Mouse (Mus musculus) mouse embryonic stem cell (cell line): ENCODE data around the gene Dnase1l3.

Source experiments
- in situ Hi-C, 2 experiments: fragments of 300-500 bp; cut with MboI; formaldehyde crosslinking; loops; 1 replicate in 1 of 2; 3 replicates in 1 of 2; pipeline ENCODE4 v1.14.3; 2019 to 2020; ENCODE audit warnings: low sequenced_read_pairs in 2 of 2, low pct_unique_long_range_greater_than_20kb in 1 of 2, mixed read lengths in 1 of 2; ENCODE audit not compliant: unreplicated experiment in 1 of 2

Dnase1l3 gene

DNA sequence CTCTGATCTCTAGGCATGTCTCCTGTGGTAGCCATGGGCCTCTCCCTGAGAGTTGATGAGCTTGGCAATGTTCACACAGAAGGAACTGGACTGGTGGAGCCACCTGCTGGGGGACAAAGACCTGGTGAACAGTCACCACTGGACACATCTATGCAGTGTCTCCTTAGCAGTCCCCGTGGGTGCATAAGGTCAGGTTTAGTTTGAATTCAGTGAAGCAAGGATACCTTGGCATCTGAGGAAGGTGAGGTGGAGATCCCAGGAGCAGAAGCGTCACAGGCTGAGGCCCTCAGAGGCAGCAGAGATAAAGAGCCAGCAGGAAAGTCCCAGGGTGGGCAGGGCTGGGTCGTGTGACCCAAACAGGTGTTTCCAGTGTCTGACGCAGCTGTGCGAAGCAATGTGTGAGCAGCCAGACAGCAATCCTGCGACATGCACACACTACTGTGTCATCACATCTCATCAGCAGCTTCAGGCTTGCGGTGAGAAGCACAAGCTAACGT is at the start of gene Dnase1l3:
TSS of gene Dnase1l3 (minus strand) at position 303 of the 497 bp plus-strand sequence.
- in situ Hi-C loops = loop anchor here (10.0 to 25.0 kb wide), 4 partner anchors 143 to 343 kb away; partner anchors contain the start of gene Flnb (in 1 of the 2)

DNA sequence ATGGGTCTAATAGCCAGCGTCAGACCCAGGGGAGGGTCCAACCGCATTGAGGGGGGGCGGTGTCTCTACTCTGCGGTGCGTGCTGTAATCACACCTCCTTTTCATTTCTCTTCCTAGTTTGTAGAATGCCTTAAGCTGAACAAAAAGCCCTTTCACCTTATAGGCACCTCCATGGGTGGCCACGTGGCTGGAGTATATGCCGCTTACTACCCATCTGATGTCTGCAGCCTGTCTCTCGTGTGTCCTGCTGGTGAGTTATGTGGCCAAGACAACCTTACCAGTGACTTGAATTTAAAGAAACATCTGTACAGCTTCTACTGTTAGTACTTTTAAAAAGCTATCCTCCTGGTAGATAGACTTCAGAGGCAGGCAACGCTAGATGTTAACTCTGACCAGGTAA is 48.2 kb upstream of the Dnase1l3 start:
- in situ Hi-C loops = loop anchor here in 1 of 2 experiments (5.0 kb wide), 1 partner anchor 80 kb away; no protein-coding TSS in a partner anchor

DNA sequence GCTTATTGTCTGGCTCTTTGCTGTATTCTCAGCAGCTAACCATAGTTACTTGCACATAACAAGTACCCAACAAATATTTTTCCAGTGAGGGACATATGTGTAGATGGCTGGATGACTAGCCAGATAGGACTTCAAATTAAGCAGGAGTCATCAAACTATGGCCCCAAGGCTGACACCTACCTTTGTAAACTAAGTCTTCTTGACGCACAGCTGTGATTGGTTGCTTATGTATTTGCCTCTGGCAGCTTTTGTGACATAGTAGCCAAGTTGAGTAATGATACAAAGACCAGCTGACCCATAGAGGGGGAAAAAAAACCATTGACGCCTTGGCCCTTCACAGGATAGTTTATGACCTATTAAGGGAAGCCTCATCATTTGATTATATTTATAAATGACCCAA is 47.7 kb upstream of the Dnase1l3 start:
- in situ Hi-C loops = loop anchor here in 1 of 2 experiments (5.0 kb wide), 1 partner anchor 80 kb away; no protein-coding TSS in a partner anchor

DNA sequence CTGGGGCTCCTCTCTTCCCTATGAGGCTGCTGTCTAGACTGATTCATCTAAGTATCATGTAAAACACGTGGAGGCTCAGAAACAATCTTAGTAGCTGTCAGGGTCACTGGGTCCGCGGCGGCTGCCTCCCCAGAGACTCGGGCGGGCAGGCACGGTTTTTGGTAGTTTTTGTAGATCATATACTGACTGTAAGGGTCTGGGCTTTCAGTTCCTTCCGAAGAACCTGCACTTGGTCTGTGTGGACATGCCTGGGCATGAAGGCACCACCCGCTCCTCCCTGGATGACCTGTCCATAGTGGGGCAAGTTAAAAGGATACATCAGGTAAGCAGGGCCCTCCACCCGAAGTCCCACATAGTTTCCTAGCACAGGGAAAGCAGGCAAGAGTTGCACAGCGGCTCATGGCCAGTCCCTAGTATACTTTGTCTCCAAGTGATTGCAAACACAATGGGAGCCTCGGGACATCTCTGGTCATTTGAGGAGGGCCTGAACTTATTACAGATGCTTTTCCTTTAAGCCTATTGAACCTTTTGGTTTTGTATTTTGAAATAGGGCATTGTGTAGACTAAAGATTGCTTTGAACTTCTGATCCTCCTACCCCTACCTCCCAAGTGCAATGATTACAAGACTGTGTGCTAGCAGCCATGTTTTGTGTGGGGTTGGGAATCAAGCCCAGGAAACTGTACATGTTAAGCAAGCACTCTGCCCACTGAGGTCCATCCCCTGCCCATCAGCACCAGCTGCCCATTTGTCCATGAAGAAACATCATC is 46.7 kb upstream of the Dnase1l3 start:
- in situ Hi-C loops = loop anchor here in 1 of 2 experiments (5.0 kb wide), 1 partner anchor 79 kb away; no protein-coding TSS in a partner anchor

DNA sequence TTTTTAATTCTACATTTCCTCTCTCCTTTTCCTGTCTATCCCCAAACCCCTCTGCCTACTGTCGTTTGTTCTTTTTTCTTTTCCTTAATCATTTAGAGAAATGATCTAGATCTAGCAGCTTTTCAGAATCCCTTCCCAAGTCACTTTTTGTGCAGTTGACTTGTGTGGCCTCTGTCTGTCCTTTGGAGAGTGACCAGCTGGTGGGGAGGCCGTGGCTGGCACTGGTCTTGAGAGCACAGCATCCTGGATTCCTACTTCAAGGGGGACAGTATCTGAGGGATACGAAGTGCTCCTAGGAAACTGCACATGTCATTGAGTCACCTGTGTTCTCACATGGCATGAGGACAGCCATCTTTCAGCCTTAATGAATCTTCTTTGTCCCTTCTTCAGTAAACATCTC is 45.8 kb upstream of the Dnase1l3 start:
- in situ Hi-C loops = loop anchor here in 1 of 2 experiments (5.0 kb wide), 1 partner anchor 78 kb away; no protein-coding TSS in a partner anchor

DNA sequence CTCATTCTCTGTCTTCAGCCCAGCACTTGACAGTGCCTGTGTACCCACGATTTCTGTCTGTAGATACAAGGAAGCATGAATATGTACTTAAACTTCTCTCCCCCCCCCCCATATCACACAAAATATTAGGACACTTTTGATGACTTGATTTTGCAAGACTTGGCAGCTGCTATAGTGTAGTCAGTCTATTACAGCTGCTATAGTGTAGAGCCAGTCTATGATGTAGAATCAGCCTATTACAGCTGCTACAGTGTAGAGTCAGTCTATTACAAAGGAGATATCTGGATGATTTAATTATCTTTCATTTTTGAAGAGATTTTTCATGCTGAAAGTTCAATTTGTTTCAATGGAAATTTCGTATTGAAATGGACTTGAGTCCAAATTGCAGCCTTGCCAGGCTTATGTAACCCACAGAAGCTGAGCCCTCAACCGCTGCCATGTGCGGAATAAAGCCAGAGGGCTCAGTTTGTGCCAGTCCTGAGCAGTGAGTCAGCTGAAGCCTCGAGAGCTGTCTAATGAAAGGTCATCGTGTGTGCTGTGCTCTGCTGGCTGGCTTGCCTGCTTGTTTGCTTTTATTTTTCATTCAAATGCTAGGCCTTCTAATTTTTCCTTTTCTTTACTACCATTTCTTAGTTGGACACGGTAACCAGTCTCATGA is 44.5 kb upstream of the Dnase1l3 start:
- in situ Hi-C loops = no loop called here

DNA sequence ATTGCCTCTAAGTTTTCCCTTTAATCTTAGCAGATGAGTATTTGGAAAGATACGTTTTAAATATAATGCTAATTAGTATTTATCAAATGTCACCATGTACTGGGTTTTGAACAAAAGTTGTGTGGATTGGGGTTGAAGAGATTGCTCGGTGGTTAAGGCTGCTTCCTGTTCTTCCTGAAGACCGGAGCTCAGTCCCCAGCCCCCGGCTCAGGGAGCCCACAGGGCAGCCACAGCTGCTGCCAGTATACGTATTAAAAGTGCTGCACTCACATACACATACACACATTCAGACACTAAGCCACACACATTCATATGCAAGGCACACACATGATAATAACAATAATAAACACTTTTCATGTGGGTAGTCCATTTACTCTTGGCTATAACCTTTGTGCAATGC is 43.8 kb upstream of the Dnase1l3 start:
- in situ Hi-C loops = no loop called here

DNA sequence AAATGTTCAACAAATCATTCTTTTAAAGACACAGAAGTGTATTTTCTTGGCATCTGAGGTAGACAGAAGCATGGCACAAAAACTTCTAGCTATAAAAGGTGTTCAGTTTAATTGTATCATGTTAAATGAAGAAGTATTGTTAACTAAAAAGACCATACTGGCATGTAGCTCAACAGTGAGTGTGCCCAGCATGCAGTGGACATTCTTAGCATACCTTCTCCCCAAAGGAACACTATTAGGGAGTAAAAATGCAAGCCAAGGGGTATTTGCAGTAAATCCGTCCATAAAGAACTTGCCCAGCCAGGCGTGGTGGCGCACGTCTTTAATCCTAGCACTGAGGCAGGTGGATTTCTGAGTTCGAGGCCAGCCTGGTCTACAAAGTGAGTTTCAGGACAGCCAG is 42.0 kb upstream of the Dnase1l3 start:
- in situ Hi-C loops = no loop called here

DNA sequence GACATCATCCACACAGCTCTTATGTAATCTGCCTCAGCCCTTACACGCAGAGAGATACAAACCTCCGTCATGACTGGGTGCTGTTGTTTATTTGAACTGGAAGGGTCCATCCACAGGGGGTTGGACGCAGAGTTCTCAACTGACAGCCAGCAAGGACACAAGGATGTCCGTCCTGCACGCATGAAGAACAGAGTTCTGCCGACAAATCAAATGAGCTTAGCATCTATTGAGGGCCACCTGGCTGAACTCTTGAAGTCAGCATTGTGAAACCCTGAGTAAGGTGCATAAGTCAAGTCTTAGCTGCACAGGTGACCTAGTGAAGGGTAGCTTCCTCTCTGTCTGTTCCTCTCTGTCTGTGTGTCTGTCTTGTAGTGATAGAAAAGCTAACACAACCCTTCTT is 41.6 kb upstream of the Dnase1l3 start:
- in situ Hi-C loops = no loop called here

DNA sequence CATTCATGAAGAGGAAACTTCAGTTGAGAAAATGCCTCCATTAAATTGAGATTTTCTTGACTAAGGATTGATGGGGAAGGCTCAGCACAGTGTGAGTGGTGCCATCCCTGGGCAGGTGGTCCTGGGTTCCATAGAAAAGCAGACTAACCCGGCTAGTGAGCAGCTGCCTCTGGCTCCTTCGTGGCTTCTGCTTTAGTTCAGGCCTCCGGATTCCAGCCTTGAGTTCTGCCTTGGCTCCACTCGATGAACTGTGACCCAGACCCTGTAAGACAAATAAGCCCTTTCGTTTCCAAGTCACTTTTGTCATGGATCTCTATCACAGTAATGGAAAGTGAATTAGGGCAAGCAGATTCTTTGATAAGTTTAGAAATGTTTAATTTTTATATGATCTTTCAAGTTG is 40.2 kb upstream of the Dnase1l3 start:
- in situ Hi-C loops = no loop called here

DNA sequence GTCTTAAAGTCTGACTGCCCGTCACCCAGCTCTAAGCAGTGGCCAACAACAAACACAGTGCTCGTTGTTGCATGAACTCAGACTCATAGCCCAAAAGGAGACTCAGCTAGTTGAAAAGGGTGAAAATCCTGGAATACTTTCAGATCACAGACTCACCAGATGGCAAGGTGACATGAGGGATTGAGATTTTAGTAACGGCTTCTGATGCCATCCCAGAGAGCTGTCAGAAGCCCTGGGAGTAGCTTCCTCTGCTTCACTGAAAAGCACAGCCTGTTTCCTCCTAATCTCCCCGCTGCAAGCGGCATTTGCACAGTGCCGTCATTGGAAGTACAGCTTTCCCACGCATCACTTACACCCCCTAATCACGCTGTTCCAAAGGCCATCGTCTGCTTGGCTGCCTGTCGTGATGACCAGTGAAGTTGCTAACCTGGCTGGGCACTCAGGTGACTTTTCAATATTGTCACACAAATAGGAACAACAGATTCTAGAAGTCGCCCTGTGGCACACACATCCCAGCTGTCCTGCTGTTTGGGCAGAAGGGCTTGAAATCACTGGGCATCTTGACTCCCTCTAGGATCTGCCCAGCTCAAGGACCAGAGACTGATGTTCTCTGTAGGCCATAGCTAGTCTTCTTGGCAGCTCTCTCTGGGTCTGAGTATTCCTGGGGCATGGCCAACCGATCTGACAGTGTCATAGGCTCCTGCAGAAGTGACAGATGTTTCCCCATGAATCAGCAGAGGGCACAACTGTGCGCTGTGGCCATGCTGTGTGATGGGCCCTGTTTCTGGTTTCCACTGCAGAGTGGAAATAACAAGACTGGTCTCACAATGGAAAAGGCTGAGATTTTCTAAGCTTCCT is 37.9 kb upstream of the Dnase1l3 start:
- in situ Hi-C loops = no loop called here

DNA sequence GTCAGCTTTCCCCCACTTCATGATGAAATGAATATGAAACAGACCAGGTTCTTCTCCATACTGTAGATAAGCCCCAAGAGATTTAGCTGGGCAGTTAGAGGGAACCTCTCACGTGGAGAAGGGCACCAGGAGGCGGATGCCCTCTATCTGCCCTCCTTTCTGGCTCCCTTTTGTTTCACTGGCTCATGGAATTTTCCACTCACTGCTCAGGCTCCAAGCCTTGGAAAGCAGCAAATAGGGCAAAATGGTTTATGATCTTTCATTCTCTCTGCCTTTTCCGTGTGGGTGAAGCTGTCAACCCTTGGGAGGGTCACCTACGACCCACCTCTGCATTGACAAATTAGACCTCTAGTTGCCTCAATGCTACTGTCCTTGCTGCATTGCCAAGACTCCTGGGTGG is 36.2 kb upstream of the Dnase1l3 start:
- in situ Hi-C loops = no loop called here

DNA sequence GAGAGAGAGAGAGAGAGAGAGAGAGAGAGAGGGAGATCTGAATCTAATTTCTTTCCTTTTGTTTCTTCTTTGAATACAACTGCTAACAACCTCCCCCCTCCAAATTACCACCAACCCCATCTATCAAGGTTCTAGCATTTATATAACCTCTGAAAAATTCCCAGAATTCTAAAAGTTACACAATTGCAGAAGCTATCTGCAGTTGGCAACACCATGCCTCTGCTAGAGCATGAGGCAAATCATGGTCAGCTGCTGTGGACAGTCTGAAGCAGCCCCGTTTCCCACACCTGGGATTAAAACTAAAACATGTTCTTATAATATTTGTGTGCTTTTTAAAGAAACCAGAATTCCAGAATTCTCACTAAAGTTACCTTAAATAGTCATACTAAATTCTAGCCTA is 35.4 kb upstream of the Dnase1l3 start:
- in situ Hi-C loops = no loop called here

DNA sequence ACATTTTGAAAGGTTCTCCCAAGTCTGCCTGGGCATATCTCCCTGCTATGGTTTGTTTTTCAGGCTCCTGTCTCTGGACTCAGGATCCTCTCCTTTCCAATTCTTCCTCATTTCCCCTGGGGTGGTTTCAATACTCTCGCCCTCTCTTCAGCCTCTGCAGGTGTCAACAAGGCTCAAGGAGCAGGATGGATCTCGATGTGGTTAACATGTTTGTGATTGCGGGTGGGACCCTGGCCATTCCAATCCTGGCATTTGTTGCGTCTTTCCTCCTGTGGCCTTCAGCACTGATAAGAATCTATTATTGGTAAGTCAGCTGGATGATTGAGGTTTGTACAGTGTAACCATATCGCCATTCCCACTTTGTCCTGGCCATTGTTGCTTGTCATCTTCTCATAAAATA is 33.7 kb upstream of the Dnase1l3 start:
- in situ Hi-C loops = no loop called here

DNA sequence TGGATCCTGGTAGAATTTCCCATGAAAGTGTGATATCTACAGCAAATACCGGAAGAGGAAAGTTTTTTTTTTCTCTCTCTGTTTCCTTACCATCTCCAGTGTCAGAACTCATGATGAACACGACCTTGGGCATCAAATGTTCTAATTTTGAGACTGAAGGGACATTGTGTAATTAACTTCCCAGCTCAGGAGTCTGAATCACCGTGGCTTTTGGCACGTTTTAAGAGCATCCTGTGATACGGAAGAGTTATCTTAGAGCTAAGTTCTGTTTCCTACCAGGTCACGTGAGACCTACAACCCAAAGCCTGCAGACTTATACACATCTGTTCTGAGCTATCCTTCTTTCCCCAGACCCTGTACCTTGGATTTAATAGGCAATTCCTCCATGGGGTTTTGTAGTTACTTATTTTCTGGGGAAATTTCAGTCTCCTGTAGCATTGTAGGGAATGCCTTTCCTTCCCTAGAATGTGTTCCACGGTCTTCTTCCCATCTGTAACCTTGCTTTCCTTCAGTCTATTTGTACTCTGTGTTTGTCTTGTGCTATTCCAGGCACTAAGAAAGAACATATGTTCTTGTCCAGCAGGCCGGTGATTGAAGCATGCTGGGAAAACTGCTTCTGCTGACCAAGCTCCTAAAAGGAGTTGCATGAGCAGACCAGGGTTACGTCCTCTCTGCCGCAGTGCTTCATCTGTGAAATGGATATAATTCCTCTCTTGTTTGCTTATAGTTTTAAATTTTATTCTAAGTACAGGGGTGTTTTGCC is 32.6 kb upstream of the Dnase1l3 start:
- in situ Hi-C loops = no loop called here

DNA sequence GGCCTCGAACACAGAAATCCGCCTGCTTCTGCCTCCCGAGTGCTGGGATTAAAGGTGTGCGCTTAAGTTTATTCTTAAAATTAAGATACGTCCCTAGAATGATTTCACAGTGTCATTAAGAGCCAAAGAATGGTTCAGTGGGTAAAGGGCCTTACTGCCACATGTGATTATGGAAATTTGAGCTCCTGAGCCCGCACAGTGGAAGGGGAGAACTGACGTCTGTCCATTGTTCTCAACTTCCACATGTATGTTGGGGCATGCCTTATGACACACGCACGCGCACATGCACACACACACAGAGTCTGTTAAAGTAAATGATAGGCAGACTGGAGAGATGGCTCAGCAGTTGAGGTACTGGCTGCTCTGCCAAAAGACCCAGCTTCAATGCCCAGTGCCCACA is 30.6 kb upstream of the Dnase1l3 start:
- in situ Hi-C loops = no loop called here

DNA sequence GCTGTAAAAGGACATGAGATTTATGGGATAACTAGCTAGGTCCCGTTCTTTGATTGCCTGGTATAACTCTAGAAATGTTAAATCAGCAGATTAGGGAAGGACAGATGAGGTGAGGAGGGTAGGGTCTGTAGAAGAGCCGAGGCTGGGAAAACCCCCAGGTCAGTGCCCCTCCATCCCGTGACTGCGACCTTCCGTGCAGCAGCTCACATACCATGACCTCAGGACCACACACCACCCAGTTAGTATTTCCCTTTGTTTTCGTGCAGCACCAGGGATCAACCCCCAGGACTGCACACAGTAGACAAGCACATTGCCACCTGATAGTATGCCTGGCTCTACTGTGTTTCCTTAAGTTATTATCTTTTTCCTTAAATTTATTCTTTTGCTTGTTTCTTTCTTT is 30.1 kb upstream of the Dnase1l3 start:
- in situ Hi-C loops = no loop called here

DNA sequence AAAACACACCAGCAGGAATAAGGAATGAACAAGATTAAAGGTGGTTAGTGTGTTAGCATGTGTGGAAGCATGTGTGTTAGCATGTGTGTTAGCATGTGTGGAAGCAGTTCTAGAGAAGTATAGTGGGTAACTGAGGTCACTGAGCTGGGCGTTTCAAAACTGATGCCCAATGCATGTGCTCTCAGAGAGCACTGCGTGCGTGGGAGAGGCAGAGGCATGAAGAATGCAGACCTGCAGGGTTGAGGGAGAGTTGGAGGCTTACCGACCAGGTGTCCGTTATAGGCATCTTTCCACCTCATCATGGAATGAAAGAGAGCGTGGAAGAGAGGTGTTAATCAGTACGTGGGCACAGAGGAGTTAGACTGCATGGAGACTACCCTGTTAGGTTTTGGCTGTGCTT is 26.2 kb upstream of the Dnase1l3 start:
- in situ Hi-C loops = no loop called here
